Mouse (Mus musculus): ENCODE measurements around the gene Ptpra. TPM values are rescaled to one million over a fixed set of nuclear protein-coding genes. Genes with fewer than 3 reads are reported as not detected.

The Ptpra gene
- polyA plus RNA-seq (2012; rRNA removed) = 31.9 and 37.4 TPM in 2 replicates

DNA sequence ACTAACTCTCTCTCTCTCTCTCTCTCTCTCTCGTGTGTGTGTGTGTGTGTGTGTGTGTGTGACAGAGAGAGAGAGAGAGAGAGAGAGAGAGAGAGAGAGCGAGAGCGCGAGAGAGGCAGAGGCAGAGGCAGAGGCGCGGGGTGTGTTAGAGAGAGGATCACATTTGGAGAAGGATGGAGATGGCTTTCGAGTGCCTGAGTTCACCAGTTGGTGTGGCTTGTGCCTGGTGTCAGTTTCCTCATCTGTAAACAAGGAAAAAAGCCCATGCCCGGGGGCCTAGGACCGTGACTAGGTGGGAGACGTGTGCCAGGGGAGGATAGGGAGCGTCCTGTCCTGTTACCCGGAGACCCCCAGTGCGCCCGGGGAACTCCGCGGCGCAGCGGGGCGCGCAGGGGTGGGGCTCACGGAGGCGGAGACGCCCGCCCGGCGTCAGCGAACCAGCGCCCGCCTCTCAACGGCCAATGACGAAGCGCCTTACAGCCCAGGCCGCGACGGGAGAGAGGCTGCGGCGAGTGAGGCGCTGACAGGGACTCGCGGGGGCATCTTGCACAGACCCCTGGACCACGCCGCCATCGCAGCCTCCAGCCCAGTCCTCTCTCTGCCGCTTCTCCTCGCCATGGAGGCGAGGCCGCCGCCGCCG lies at the start of gene Ptpra:
Gene Ptpra, plus strand, starts transcription at position 485 of the 640 bp plus-strand sequence.
- Histone ChIP-seq H3K27ac (ENCODE audit: insufficient read depth, low read length) (peak within 1 kb of the TSS; percentile 94), H3K27me3 (ENCODE audit: control insufficient read depth, insufficient read depth, low read length) (no peaks in the 10 kb centered on the region), H3K4me1 (ENCODE audit: control insufficient read depth, insufficient read depth, insufficient read length) (no peaks in the 10 kb centered on the region; the same call in 1 of the 2 replicates), H3K36me3 (ENCODE audit: control insufficient read depth, insufficient read depth, low read length) (no peaks in the 10 kb centered on the region), H3K4me3 (ENCODE audit: extremely low read depth, insufficient read depth, insufficient read length) (peak within 1 kb of the TSS; percentile 95)
- TF ChIP-seq POLR2A (IDR thresholded peaks at IDR 0.05; ENCODE audit: low read depth, low read length) (peak; percentile 88), CTCF (IDR thresholded peaks at IDR 0.05; ENCODE audit: extremely low read depth, insufficient read depth, insufficient read length, insufficient replicate concordance) (no peak)
- WGBS = under 1% methylated on average over 50 of the region's 50 CpGs
- DNase-seq (ENCODE audit: low read depth in 1 of 2, low spot score in 2 of 2) = peak; percentile 66 to 90

DNA sequence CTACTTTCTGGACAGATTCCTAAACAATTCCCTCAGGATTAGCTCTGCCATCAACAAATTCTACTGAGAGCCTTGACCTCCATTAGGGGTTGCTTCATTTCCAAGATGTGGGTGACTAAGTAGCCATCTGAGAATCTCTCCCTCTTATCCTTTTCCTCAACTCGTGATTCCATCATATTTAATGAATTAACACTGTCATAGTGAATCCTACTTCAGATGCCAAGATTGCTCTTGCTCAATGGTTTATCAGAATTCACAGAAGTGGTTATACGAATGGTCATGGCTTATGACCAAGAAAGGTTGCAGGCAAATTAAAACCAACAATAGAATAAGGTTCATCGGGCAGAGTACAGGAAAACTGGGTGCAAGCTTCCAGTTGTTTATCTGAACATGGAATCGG lies 48.2 kb upstream of the Ptpra start:
- TF ChIP-seq CTCF (IDR thresholded peaks at IDR 0.05; ENCODE audit: extremely low read depth, insufficient read depth, insufficient read length, insufficient replicate concordance) (no peak), POLR2A (IDR thresholded peaks at IDR 0.05; ENCODE audit: low read depth, low read length) (no peak)
- no peaks in the 10 kb centered on the region; the same call in 1 of the 2 replicates for H3K4me1 ChIP-seq (ENCODE audit: control insufficient read depth, insufficient read depth, insufficient read length)
- WGBS = 85% methylated on average over 4 of the region's 4 CpGs
- H3K36me3 ChIP-seq (ENCODE audit: control insufficient read depth, insufficient read depth, low read length) = no peaks in the 10 kb centered on the region
- H3K27me3 ChIP-seq (ENCODE audit: control insufficient read depth, insufficient read depth, low read length) = peaks cover 8% of the 10 kb centered on the region; the same call in 1 of the 2 replicates
- no peak overlapping the region for H3K27ac ChIP-seq (ENCODE audit: insufficient read depth, low read length)
- DNase-seq (ENCODE audit: low read depth in 1 of 2, low spot score in 2 of 2) = no peak
- no peak overlapping the region for H3K4me3 ChIP-seq (ENCODE audit: extremely low read depth, insufficient read depth, insufficient read length)

DNA sequence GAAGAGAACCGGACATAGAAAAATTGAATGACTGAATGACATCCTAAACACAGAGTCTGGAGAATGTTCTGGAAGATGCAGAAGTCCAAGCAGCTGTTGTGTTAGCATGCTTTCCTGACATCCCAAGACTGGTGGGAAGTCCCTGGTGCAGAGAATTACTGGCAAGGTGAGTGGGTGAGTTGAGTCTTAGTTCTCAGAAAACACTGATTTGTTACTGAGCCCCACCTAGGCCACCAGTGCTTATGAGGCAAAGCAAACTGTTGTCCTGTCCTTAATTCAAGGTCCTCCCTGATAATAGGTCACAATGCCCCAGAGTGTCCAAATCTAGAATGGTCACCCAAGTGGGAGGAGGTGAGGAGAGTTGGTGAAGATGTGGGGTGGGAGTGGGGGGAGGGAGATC lies 45.1 kb upstream of the Ptpra start, which contains the start of the genes Gm28372 and 1700020A23Rik:
Gene Gm28372, plus strand, starts transcription at position 301 of the 400 bp plus-strand sequence.
Gene 1700020A23Rik, plus strand, starts transcription at position 321 of the 400 bp plus-strand sequence.
- no peaks in the 10 kb centered on the region for H3K36me3 ChIP-seq (ENCODE audit: control insufficient read depth, insufficient read depth, low read length)
- no peak for DNase-seq (ENCODE audit: low read depth in 1 of 2, low spot score in 2 of 2)
- H3K4me1 ChIP-seq (ENCODE audit: control insufficient read depth, insufficient read depth, insufficient read length) = no peaks in the 10 kb centered on the region
- H3K27me3 ChIP-seq (ENCODE audit: control insufficient read depth, insufficient read depth, low read length) = no peaks in the 10 kb centered on the region
- H3K4me3 ChIP-seq (ENCODE audit: extremely low read depth, insufficient read depth, insufficient read length) = no peak within 1 kb of the TSS
- no peak within 1 kb of the TSS for H3K27ac ChIP-seq (ENCODE audit: insufficient read depth, low read length)
- WGBS = 89% methylated on average over 1 of the region's 1 CpGs
- TF ChIP-seq CTCF (IDR thresholded peaks at IDR 0.05; ENCODE audit: extremely low read depth, insufficient read depth, insufficient read length, insufficient replicate concordance) (no peak), POLR2A (IDR thresholded peaks at IDR 0.05; ENCODE audit: low read depth, low read length) (no peak)

DNA sequence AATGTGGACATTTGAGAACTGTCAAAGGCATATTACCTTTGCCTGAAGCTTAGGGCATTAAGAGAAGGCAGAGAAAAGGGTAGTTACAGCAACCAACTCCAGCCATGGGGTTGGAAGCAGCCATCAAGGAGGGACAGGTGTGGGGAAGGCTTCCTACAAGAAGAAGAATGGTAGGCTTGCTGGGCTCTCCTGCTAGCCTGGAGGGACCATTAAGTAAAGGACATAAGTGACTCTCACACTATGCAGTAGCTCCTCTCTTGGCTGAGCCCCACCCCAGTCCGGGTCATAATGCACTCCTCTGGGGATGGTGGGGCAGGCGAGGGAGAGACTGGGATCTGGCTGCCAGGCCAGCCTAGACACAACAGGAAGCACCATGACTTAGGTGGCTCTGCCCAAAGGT lies 43.9 kb upstream of the Ptpra start, which contains the start of gene Tmem239:
Gene Tmem239, plus strand, starts transcription at position 301 of the 400 bp plus-strand sequence.
- TF ChIP-seq CTCF (IDR thresholded peaks at IDR 0.05; ENCODE audit: extremely low read depth, insufficient read depth, insufficient read length, insufficient replicate concordance) = no peak
- no peak for TF ChIP-seq POLR2A (IDR thresholded peaks at IDR 0.05; ENCODE audit: low read depth, low read length)
- 89% methylated on average over 2 of the region's 2 CpGs for WGBS
- H3K27ac ChIP-seq (ENCODE audit: insufficient read depth, low read length) = no peak within 1 kb of the TSS
- no peak for DNase-seq (ENCODE audit: low read depth in 1 of 2, low spot score in 2 of 2)
- no peak within 1 kb of the TSS for H3K4me3 ChIP-seq (ENCODE audit: extremely low read depth, insufficient read depth, insufficient read length)
- no peaks in the 10 kb centered on the region for H3K4me1 ChIP-seq (ENCODE audit: control insufficient read depth, insufficient read depth, insufficient read length)
- H3K27me3 ChIP-seq (ENCODE audit: control insufficient read depth, insufficient read depth, low read length) = no peaks in the 10 kb centered on the region
- H3K36me3 ChIP-seq (ENCODE audit: control insufficient read depth, insufficient read depth, low read length) = no peaks in the 10 kb centered on the region

DNA sequence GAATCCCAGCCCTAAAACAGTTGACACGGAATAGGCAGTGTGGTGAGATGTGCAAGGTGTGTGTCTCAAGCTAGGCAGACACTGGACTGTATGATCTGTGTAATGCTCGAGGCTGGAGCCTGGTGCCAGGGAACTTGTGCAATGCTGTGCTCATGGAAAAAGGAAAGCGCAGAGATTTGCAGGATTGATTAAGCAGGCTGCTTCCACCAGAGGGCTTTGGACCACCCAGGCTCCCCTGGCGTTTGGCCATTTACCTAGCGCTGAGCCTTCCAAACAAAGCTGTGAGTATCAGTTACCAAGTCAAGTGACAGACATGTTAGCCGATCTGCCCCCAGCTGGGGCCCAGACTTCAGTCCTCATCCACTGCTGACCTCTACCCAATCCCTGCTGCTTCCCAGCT lies 41.9 kb upstream of the Ptpra start:
- no peak for TF ChIP-seq CTCF (IDR thresholded peaks at IDR 0.05; ENCODE audit: extremely low read depth, insufficient read depth, insufficient read length, insufficient replicate concordance)
- TF ChIP-seq POLR2A (IDR thresholded peaks at IDR 0.05; ENCODE audit: low read depth, low read length) = no peak
- Histone ChIP-seq H3K4me1 (ENCODE audit: control insufficient read depth, insufficient read depth, insufficient read length) (no peaks in the 10 kb centered on the region), H3K4me3 (ENCODE audit: extremely low read depth, insufficient read depth, insufficient read length) (no peak overlapping the region), H3K27ac (ENCODE audit: insufficient read depth, low read length) (no peak overlapping the region), H3K36me3 (ENCODE audit: control insufficient read depth, insufficient read depth, low read length) (no peaks in the 10 kb centered on the region), H3K27me3 (ENCODE audit: control insufficient read depth, insufficient read depth, low read length) (no peaks in the 10 kb centered on the region)
- WGBS = 77% methylated on average over 6 of the region's 6 CpGs
- no peak for DNase-seq (ENCODE audit: low read depth in 1 of 2, low spot score in 2 of 2)

DNA sequence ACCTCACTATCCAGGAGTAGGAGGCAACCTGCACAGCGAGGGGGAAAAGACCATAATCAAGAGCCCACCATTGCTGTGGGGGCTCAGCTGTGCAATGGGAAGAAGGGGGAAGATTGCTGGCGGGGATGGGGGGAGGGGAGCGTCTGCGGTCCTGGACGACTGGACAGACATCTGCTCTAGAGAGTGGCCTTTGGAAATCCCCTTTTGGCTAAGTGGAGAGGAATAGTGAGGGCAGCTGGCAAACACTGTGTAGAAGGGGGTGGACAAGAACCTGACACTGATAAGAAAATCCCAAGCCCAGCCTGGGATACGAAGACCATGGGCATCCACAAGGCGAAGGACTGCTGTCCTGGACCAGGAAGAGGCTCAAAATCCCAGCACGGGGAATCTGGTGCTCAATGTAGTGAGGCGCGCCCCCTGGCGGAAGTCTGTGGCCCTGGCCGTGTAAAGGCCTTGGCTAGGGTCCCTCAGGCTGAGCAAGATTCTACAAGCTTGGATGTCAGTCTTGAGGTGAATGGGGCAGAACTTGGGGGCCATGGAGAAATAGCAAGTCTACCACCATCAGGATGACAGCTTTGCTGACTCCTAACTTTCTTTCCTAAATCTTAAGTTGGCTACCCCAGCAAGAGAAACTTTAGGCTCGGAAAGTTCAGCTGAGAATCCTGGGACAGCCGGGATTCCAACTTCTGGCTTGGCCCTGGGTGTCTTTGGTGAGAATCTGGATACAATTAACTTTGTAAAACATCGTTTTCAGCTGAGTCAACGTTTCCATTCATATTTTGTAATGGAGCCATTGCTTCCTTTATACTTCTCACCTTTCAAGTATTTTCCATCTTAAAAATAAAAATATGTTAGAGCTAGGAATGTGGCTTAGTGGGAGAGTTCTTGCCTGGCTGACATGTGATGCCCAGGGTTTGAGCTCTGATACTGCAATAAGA lies 38.3 kb upstream of the Ptpra start:
- no peaks in the 10 kb centered on the region for H3K36me3 ChIP-seq (ENCODE audit: control insufficient read depth, insufficient read depth, low read length)
- H3K27ac ChIP-seq (ENCODE audit: insufficient read depth, low read length) = no peak overlapping the region
- H3K4me3 ChIP-seq (ENCODE audit: extremely low read depth, insufficient read depth, insufficient read length) = no peak overlapping the region
- WGBS = 29% methylated on average over 16 of the region's 16 CpGs
- H3K4me1 ChIP-seq (ENCODE audit: control insufficient read depth, insufficient read depth, insufficient read length) = no peaks in the 10 kb centered on the region
- DNase-seq (ENCODE audit: low read depth in 1 of 2, low spot score in 2 of 2) = peak in 1 of 2 experiments; percentile 60
- H3K27me3 ChIP-seq (ENCODE audit: control insufficient read depth, insufficient read depth, low read length) = no peaks in the 10 kb centered on the region
- TF ChIP-seq CTCF (IDR thresholded peaks at IDR 0.05; ENCODE audit: extremely low read depth, insufficient read depth, insufficient read length, insufficient replicate concordance) = peak; percentile 87
- no peak for TF ChIP-seq POLR2A (IDR thresholded peaks at IDR 0.05; ENCODE audit: low read depth, low read length)

All from spleen, adult 2 months (tissue).